Mouse (Mus musculus): Measurements from ENCODE around the gene Nmt2.

The Nmt2 gene

GRCm38 (mm10) chr2:3283602-3284472, at the start of gene Nmt2:
Nmt2 (plus strand) TSS chr2:3284212.
- in situ Hi-C loops (cut with MboI; ENCODE audit: low sequenced_read_pairs) = no loop called here

DNA sequence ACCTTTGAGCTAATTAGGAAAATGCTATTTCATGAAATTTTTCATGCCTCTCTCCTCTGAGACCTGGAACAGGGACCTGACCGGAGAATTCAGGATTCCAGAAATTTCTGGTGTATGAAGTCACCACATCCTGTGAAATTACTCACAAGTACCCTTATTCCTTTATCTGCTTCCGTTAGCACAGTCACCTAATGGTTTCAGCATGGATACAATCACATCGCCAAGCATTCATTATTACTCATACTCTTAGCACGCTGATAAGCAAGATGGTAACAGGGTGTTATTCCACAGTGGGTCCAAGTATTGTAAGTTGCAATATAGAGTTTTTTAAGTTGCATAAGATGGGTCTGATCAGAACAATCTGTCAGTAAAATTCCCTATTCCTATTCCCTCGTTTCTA, 44.8 kb upstream of the Nmt2 start:
- in situ Hi-C loops (cut with MboI; ENCODE audit: low sequenced_read_pairs) = no loop called here

GRCm38 (mm10) chr2:3244251-3244650, 39.8 kb upstream of the Nmt2 start:
- in situ Hi-C loops (cut with MboI; ENCODE audit: low sequenced_read_pairs) = no loop called here

DNA sequence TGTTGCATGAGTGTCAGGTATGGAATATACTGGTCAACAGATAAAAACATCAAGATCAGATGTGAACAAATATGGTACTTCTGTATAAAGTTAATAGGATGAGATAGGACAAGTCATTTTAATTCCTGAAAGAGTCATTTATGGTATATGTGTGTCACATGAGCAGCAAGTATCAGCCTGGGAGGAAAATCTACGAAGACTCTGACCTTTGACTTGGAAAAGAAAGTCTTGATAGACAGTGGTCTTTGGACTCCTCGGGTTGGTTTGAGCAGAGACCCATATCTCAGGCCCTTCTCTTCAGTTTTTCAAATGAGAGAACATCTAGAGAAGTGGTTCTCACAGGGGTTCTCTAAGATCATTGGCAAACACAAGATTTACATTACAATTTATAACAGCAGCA, 32.7 kb upstream of the Nmt2 start:
- in situ Hi-C loops (cut with MboI; ENCODE audit: low sequenced_read_pairs) = no loop called here

DNA sequence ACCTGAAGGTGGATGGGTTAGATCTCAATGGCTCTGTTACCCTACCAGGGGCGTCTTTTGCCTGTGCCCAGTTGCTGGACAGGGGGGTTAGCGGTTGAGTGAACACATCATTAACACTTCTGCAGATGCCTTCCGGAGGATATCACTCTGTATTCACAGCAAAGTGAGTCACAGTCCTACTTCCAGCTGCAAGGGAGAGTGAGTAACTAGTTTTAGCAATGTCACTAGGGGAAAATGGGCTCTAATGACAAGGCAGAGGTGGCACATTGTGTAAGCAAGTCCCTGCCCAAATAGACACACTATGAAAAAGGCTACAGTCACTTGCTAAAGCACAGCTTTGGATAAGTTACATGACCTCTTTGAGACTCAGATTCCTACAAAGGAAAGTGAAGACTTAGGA, 17.5 kb upstream of the Nmt2 start:
- in situ Hi-C loops (cut with MboI; ENCODE audit: low sequenced_read_pairs) = no loop called here

DNA sequence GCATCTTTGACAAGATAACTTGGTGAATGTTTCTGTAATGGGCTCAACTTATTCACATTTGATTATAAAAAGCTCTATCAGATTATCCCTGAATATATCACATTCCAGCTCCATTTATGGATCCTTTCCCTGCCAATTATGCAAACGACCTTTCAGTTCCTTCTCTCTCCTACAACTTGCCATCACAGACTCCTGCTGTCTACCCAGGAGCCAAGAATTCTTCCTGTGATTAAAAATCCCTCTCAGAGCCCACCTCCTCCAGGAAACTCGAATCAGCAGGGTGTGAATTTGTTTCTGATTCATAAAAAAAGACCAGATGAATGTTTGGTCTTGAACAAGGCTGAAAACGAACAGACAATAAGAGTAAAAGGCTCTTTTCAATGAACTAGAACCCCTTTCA, 16.1 kb upstream of the Nmt2 start:
- in situ Hi-C loops (cut with MboI; ENCODE audit: low sequenced_read_pairs) = no loop called here

- in situ Hi-C loops (cut with MboI; ENCODE audit: low sequenced_read_pairs) = no loop called here
Measured at GRCm38 (mm10) chr2:3273349-3273748, 10.7 kb upstream of the Nmt2 start.

- in situ Hi-C loops (cut with MboI; ENCODE audit: low sequenced_read_pairs) = no loop called here
Measured at GRCm38 (mm10) chr2:3276106-3276505, 7.9 kb upstream of the Nmt2 start.

DNA sequence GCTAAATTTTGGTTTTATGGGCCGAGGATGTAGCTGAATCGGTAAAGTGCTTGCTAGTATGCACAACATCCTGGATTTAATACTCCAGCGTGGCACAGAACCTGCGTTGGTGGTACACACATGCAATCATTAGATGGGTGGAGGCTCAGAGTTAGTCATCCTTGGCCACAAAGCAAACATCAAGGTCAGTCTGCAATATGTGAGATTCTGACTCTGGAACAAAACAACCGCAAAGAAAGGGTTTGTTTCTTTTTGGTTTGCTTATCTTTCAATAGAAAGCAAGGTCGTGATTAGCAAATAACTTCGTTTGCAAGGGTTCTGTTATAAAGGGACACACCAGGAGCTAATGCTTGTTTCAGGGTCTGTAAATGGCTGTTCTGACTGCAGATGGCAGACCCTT, 6.5 kb upstream of the Nmt2 start:
- in situ Hi-C loops (cut with MboI; ENCODE audit: low sequenced_read_pairs) = no loop called here

DNA sequence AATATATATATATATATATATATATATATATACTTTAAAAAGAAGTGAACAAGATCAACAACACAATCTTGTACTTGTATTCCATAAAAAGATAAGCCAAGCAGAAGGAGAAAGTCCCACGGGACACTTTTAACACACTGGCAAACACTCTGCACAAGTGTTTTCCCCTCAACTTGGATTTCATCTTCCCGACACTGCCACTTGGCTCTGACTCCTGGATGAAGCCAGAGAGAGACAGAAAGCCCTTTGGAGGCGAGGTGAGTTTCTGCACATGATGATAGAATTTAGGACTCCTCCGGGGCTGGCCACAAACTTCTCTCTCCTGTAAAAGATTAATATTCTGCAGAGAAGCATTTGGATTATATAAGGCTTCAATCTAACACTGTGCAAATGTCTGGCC, 2.7 kb upstream of the Nmt2 start:
- in situ Hi-C loops (cut with MboI; ENCODE audit: low sequenced_read_pairs) = no loop called here

GRCm38 (mm10) chr2:3282866-3283601, 978 bp upstream of the Nmt2 start:
- in situ Hi-C loops (cut with MboI; ENCODE audit: low sequenced_read_pairs) = no loop called here

GRCm38 (mm10) chr2:3284473-3285180, 615 bp downstream of the Nmt2 start:
- in situ Hi-C loops (cut with MboI; ENCODE audit: low sequenced_read_pairs) = no loop called here

DNA sequence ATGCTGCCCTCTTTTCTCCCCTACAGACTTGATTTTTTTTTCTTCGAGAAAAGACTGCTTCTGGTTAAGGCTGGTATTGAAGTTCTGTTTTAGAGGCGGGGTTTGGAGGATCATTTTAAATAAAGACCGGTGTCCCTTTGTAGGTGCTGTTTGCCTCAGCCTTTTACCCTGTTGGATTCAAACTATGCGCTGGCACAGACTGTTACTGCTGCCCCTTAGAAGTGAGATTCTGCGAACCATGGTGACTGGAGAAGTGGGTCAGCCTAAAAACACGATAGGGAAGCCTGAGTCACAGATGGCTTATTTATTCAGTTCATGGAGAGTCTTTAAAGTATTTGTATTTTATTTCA, 1.1 kb downstream of the Nmt2 start:
- in situ Hi-C loops (cut with MboI; ENCODE audit: low sequenced_read_pairs) = no loop called here

GRCm38 (mm10) chr2:3285709-3286108, 1.7 kb downstream of the Nmt2 start:
- in situ Hi-C loops (cut with MboI; ENCODE audit: low sequenced_read_pairs) = no loop called here

DNA sequence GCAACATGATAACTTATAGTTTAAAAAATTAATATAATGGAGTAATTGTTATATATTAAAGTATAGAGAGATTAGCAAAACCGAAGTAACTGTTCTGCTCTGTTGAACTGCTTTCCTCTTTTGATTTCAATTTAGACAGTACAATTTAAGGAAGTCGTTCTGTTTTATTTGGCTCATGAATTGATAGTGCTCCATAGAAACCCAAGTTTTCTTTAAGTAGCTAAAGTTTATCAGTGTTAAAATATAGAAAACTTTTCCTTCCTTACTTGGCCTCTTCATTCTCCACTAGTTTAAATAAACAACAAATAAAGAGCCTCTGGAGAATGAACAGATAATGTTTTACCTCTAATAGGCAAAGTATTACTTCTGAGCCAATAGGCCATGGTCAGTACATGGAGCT, 2.2 kb downstream of the Nmt2 start:
- in situ Hi-C loops (cut with MboI; ENCODE audit: low sequenced_read_pairs) = no loop called here

GRCm38 (mm10) chr2:3289581-3289980, 5.6 kb downstream of the Nmt2 start:
- in situ Hi-C loops (cut with MboI; ENCODE audit: low sequenced_read_pairs) = no loop called here

- in situ Hi-C loops (cut with MboI; ENCODE audit: low sequenced_read_pairs) = no loop called here
Measured at GRCm38 (mm10) chr2:3292170-3292569, 8.2 kb downstream of the Nmt2 start.

GRCm38 (mm10) chr2:3295826-3296225, 11.8 kb downstream of the Nmt2 start:
- in situ Hi-C loops (cut with MboI; ENCODE audit: low sequenced_read_pairs) = no loop called here

GRCm38 (mm10) chr2:3305426-3306025, 21.5 kb downstream of the Nmt2 start:
- in situ Hi-C loops (cut with MboI; ENCODE audit: low sequenced_read_pairs) = no loop called here

DNA sequence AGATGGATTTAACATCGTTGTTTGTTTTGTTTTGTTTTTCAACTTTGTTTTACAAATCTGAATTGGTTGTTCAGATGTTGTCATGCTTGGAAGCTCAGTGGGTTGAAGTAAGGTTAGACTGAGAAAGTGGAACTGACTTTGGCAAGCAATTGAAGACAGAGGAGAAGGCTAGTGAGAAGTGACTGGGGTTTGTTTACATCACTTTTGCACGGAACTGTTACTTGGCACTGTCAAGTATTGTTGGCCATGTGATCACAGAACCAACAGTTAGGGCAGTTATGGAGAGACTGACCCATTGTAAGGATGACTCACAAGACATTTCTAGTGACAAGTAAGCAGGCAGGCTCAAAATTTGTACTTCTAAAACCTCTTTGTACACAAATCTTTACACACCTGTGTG, 39.1 kb downstream of the Nmt2 start:
- in situ Hi-C loops (cut with MboI; ENCODE audit: low sequenced_read_pairs) = no loop called here

DNA sequence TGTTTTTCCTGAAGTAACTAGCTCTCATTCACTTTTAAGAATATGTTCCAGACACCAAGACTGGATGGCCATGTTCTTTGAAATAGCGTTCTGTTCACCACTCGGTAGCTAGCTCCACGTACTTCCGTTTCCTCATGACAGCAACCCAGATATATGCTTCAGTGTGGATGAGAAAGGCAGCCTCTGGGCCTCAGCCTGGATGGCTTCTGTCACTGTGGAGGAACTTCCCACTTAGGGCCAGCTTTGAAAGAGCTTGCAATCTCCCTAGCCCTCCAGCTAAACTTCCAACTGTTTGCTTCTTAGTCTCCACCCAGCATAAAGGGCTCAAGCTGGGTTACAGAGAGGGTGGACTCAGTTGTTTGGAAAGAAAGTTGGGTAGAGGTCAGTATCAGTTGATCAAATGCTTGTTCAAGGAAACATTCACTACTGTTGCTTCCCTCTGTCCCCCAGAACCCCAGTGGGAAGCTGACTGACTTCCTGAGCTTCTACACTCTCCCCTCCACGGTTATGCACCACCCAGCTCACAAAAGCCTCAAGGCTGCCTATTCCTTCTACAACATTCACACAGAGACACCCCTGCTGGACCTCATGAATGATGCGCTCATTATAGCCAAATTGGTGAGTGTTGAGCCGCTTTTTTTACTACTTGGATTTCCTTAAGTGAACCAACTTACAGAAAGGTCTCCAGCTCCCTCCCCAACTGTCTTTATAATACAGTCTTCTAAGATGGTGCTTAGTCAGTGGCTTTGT, 40.5 kb downstream of the Nmt2 start:
- in situ Hi-C loops (cut with MboI; ENCODE audit: low sequenced_read_pairs) = no loop called here

All from CH12F3 (cell line).